Mouse (Mus musculus) liver, embryonic 14.5 days (tissue): ENCODE measurements around the gene Olfr129.

ENCODE experiments used
- CTCF ChIP-seq: IDR thresholded peaks from 2 replicates; pipeline ENCODE4 v1.5.1; 2016; ENCODE audit warnings: antibody characterized with exemption, low read depth, control low read depth
- EP300 ChIP-seq: IDR thresholded peaks from 2 replicates; pipeline ENCODE4 v1.6.1; 2016; ENCODE audit warnings: antibody characterized with exemption, low read depth

- TF ChIP-seq CTCF (no peak), EP300 (no peak)
These were observed 22.5 kb upstream of the Olfr129 start for GRCm38 (mm10) chr17:38082364-38082763.
